In the genomic region with DNA sequence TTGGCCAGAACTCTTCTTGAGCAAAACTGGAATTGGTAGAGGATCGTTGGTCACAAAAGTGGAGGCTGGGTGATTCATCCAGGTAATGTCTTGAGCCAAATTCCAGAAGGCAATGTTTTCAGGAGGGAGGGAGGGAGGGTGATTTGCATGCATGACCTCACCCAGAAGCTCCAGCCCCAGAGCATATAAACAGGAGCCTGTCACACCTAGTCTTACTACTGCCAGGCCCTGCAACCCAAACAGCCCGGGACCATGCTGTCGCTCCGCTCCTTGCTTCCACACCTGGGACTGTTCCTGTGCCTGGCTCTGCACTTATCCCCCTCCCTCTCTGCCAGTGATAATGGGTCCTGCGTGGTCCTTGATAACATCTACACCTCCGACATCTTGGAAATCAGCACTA, we compare ENCODE assay signal across 17 mouse cellular contexts. TPM values are rescaled to one million over a fixed set of nuclear protein-coding genes. Genes with fewer than 3 reads are reported as not detected.
DNase-seq lines count a peak whose midpoint lies in the region; ATAC-seq lines count a peak whose summit lies in the region.
"Had no signal": no experiment of that assay in that cellular context is flagged by ENCODE, and none has a peak within 500 bp of the region (broad histone marks: within the 10 kb centered on the region; RNA-seq: fewer than 3 reads in every experiment).

A gene (plus strand): TSS at position 215 of the 400 bp plus-strand sequence.

- no peaks in the 10 kb centered on the region for H3K27me3 ChIP-seq in lung, embryonic 16.5 days (ENCODE audit: control insufficient read depth, insufficient read depth, low read depth, low read length)
- H3K27me3 ChIP-seq: heart, embryonic 13.5 days; limb, embryonic 13.5 days; liver, embryonic 15.5 days had no signal

- no peak for DNase-seq in lung, postnatal 4 days
- peak; percentile 21 for DNase-seq in R1 (ENCODE audit: low read depth, low spot score)
- peak; percentile 22 for DNase-seq in kidney, adult 9 months
- peak; percentile 47 for DNase-seq in lung, postnatal 36 days
- DNase-seq in spleen, adult 12 weeks (ENCODE audit: low spot score) = no peak
- DNase-seq in adrenal gland, postnatal 10 days = no peak
- DNase-seq in spleen, postnatal 14 days (ENCODE audit: low spot score in 2 of 2) = no peak
- DNase-seq: cerebellum, postnatal 36 days; gastrocnemius, postnatal 10 days; heart, postnatal 4 days; right cerebral cortex, adult 18-20 months; thymus, postnatal 4 days had no signal

- H3K9me3 ChIP-seq in lung, embryonic 16.5 days (ENCODE audit: control insufficient read depth, low read length) = no peaks in the 10 kb centered on the region
- H3K9me3 ChIP-seq: heart, embryonic 13.5 days; limb, embryonic 13.5 days; liver, embryonic 15.5 days; midbrain, embryonic 10.5 days had no signal

- WGBS in lung, embryonic 16.5 days = 80% methylated on average over 6 of the region's 6 CpGs

- peak within 1 kb of the TSS; percentile 42; the same call in 1 of the 2 replicates for H3K27ac ChIP-seq in lung, embryonic 16.5 days (ENCODE audit: low read length)
- H3K27ac ChIP-seq: heart, embryonic 13.5 days; limb, embryonic 13.5 days; liver, embryonic 15.5 days had no signal

- no peaks in the 10 kb centered on the region for H3K36me3 ChIP-seq in lung, embryonic 16.5 days (ENCODE audit: control insufficient read depth, insufficient read depth, low read length)
- H3K36me3 ChIP-seq: heart, embryonic 13.5 days; limb, embryonic 13.5 days; liver, embryonic 15.5 days; midbrain, embryonic 10.5 days had no signal

- H3K4me1 ChIP-seq in lung, embryonic 16.5 days (replicated peaks; ENCODE audit: control insufficient read depth, insufficient read depth, low read length) = peaks cover 11% of the 10 kb centered on the region
- H3K4me1 ChIP-seq: limb, embryonic 13.5 days had no signal

- H3K9ac ChIP-seq in lung, embryonic 16.5 days (ENCODE audit: low read length) = no peak within 1 kb of the TSS
- H3K9ac ChIP-seq: limb, embryonic 13.5 days; liver, embryonic 15.5 days had no signal

- no peak within 1 kb of the TSS for H3K4me3 ChIP-seq in lung, embryonic 16.5 days (ENCODE audit: low read length)
- H3K4me3 ChIP-seq: heart, embryonic 13.5 days; limb, embryonic 13.5 days; liver, embryonic 15.5 days had no signal

- no peak for ATAC-seq in lung, embryonic 16.5 days (ENCODE audit: low read depth)

- H3K4me2 ChIP-seq in lung, embryonic 16.5 days (ENCODE audit: low read depth, low read length) = no peak within 1 kb of the TSS
- H3K4me2 ChIP-seq: limb, embryonic 13.5 days had no signal

RNA-seq across cellular contexts. Expression of the gene that starts here (rescaled TPM):
- 4.1 and 8.3 TPM in 2 replicates for polyA plus RNA-seq in lung, embryonic 16.5 days (2015; fragmentation: Nextera tagmentation; extraction: Ambion mirVana)
- under 1 TPM; 0.30 to 0.51 TPM for total RNA-seq in adrenal gland, postnatal 10 days (2021)
- total RNA-seq: gastrocnemius, postnatal 10 days had no signal

Comparison
In these comparisons a context has a peak if more than half of its experiments do, and no peak if none do; other contexts are left out.
1. DNase-seq: peak in R1 (single experiment), kidney, adult 9 months (single experiment) and lung, postnatal 36 days (single experiment); none in lung, postnatal 4 days (0 of 2), spleen, adult 12 weeks (single experiment), adrenal gland, postnatal 10 days (single experiment) and spleen, postnatal 14 days (0 of 2).